Mouse (Mus musculus): ENCODE data around the gene Slc8b1. TPM values are rescaled to one million over a fixed set of nuclear protein-coding genes. Genes with fewer than 3 reads are reported as not detected.

Gene Slc8b1
- polyA plus RNA-seq, 1 experiment from 2014 or later = 3.5 TPM

GRCm38 (mm10) chr5:120568964-120569363 is 58.0 kb downstream of the Slc8b1 start:
- Histone ChIP-seq H3K9me3 (ENCODE audit: control insufficient read depth, low read length) (no peaks in the 10 kb centered on the region), H3K4me1 (ENCODE audit: control insufficient read depth, insufficient read depth, low read length) (peaks cover 66% of the 10 kb centered on the region), H3K36me3 (ENCODE audit: control insufficient read depth, insufficient read depth, low read length) (no peaks in the 10 kb centered on the region), H3K4me2 (ENCODE audit: low read depth, low read length) (0 out of 2 replicates have a peak overlapping the region, but pooled peaks have one; percentile 25), H3K27ac (replicated peaks; ENCODE audit: low read depth, low read length) (peak overlapping the region; percentile 92; the same call in 1 of the 2 replicates), H3K4me3 (ENCODE audit: low read depth, low read length) (no peak overlapping the region), H3K27me3 (replicated peaks; ENCODE audit: control insufficient read depth, insufficient read depth, low read length) (no peaks in the 10 kb centered on the region), H3K9ac (ENCODE audit: low read depth, low read length) (no peak overlapping the region)
- DNase-seq (ENCODE audit: low spot score) (no peak), ATAC-seq (ENCODE audit: low read depth) (no peak)
- 77% methylated on average over 3 of the region's 4 CpGs for WGBS

- 89% methylated on average over 3 of the region's 3 CpGs for WGBS
- H3K9me3 ChIP-seq (ENCODE audit: control insufficient read depth, low read length) = no peaks in the 10 kb centered on the region
- ATAC-seq (ENCODE audit: low read depth) (no peak), DNase-seq (ENCODE audit: low spot score) (no peak)
- H3K4me1 ChIP-seq (ENCODE audit: control insufficient read depth, insufficient read depth, low read length) = peaks cover 58% of the 10 kb centered on the region
- no peak overlapping the region for H3K4me2 ChIP-seq (ENCODE audit: low read depth, low read length)
- no peak overlapping the region for H3K27ac ChIP-seq (replicated peaks; ENCODE audit: low read depth, low read length)
- H3K9ac ChIP-seq (ENCODE audit: low read depth, low read length) = no peak overlapping the region
- no peak overlapping the region for H3K4me3 ChIP-seq (ENCODE audit: low read depth, low read length)
- H3K36me3 ChIP-seq (ENCODE audit: control insufficient read depth, insufficient read depth, low read length) = no peaks in the 10 kb centered on the region
- no peaks in the 10 kb centered on the region for H3K27me3 ChIP-seq (replicated peaks; ENCODE audit: control insufficient read depth, insufficient read depth, low read length)
Measured at GRCm38 (mm10) chr5:120569791-120570190, 58.8 kb downstream of the Slc8b1 start.

- peaks cover 53% of the 10 kb centered on the region for H3K4me1 ChIP-seq (ENCODE audit: control insufficient read depth, insufficient read depth, low read length)
- no peak for DNase-seq (ENCODE audit: low spot score)
- H3K27ac ChIP-seq (replicated peaks; ENCODE audit: low read depth, low read length) = no peak overlapping the region
- H3K9ac ChIP-seq (ENCODE audit: low read depth, low read length) = no peak overlapping the region
- no peak overlapping the region for H3K4me3 ChIP-seq (ENCODE audit: low read depth, low read length)
- no peaks in the 10 kb centered on the region for H3K27me3 ChIP-seq (replicated peaks; ENCODE audit: control insufficient read depth, insufficient read depth, low read length)
- no peaks in the 10 kb centered on the region for H3K9me3 ChIP-seq (ENCODE audit: control insufficient read depth, low read length)
- no peaks in the 10 kb centered on the region for H3K36me3 ChIP-seq (ENCODE audit: control insufficient read depth, insufficient read depth, low read length)
- 84% methylated on average over 11 of the region's 11 CpGs for WGBS
- H3K4me2 ChIP-seq (ENCODE audit: low read depth, low read length) = no peak overlapping the region
- ATAC-seq (ENCODE audit: low read depth) = no peak
Measured at GRCm38 (mm10) chr5:120570289-120570897, 59.4 kb downstream of the Slc8b1 start.

- Histone ChIP-seq H3K27ac (replicated peaks; ENCODE audit: low read depth, low read length) (peak overlapping the region; percentile 35; the same call in 1 of the 2 replicates), H3K4me1 (ENCODE audit: control insufficient read depth, insufficient read depth, low read length) (peaks cover 45% of the 10 kb centered on the region), H3K9me3 (ENCODE audit: control insufficient read depth, low read length) (no peaks in the 10 kb centered on the region), H3K36me3 (ENCODE audit: control insufficient read depth, insufficient read depth, low read length) (no peaks in the 10 kb centered on the region), H3K4me2 (ENCODE audit: low read depth, low read length) (no peak overlapping the region), H3K27me3 (replicated peaks; ENCODE audit: control insufficient read depth, insufficient read depth, low read length) (no peaks in the 10 kb centered on the region), H3K4me3 (ENCODE audit: low read depth, low read length) (no peak overlapping the region), H3K9ac (ENCODE audit: low read depth, low read length) (no peak overlapping the region)
- DNase-seq (ENCODE audit: low spot score) = peak; percentile 70
- 49% methylated on average over 14 of the region's 14 CpGs for WGBS
- ATAC-seq (ENCODE audit: low read depth) = no peak
Measured at GRCm38 (mm10) chr5:120571056-120571740, 60.2 kb downstream of the Slc8b1 start.

GRCm38 (mm10) chr5:120574469-120575063 is 63.6 kb downstream of the Slc8b1 start:
- DNase-seq (ENCODE audit: low spot score) = no peak
- no peak overlapping the region for H3K9ac ChIP-seq (ENCODE audit: low read depth, low read length)
- H3K4me1 ChIP-seq (ENCODE audit: control insufficient read depth, insufficient read depth, low read length) = peaks cover 33% of the 10 kb centered on the region
- ATAC-seq (ENCODE audit: low read depth) = no peak
- H3K4me2 ChIP-seq (ENCODE audit: low read depth, low read length) = no peak overlapping the region
- no peaks in the 10 kb centered on the region for H3K27me3 ChIP-seq (replicated peaks; ENCODE audit: control insufficient read depth, insufficient read depth, low read length)
- H3K27ac ChIP-seq (replicated peaks; ENCODE audit: low read depth, low read length) = no peak overlapping the region
- no peak overlapping the region for H3K4me3 ChIP-seq (ENCODE audit: low read depth, low read length)
- 72% methylated on average over 10 of the region's 10 CpGs for WGBS
- no peaks in the 10 kb centered on the region; the same call in 1 of the 2 replicates for H3K36me3 ChIP-seq (ENCODE audit: control insufficient read depth, insufficient read depth, low read length)
- no peaks in the 10 kb centered on the region for H3K9me3 ChIP-seq (ENCODE audit: control insufficient read depth, low read length)

GRCm38 (mm10) chr5:120576781-120577301 is 65.9 kb downstream of the Slc8b1 start:
- H3K4me1 ChIP-seq (ENCODE audit: control insufficient read depth, insufficient read depth, low read length) = peaks cover 22% of the 10 kb centered on the region
- H3K9me3 ChIP-seq (ENCODE audit: control insufficient read depth, low read length) = no peaks in the 10 kb centered on the region
- WGBS = 70% methylated on average over 11 of the region's 11 CpGs
- no peak overlapping the region for H3K4me3 ChIP-seq (ENCODE audit: low read depth, low read length)
- ATAC-seq (ENCODE audit: low read depth) (no peak), DNase-seq (ENCODE audit: low spot score) (no peak)
- H3K27me3 ChIP-seq (replicated peaks; ENCODE audit: control insufficient read depth, insufficient read depth, low read length) = no peaks in the 10 kb centered on the region
- no peak overlapping the region for H3K9ac ChIP-seq (ENCODE audit: low read depth, low read length)
- H3K4me2 ChIP-seq (ENCODE audit: low read depth, low read length) = no peak overlapping the region
- no peak overlapping the region for H3K27ac ChIP-seq (replicated peaks; ENCODE audit: low read depth, low read length)
- H3K36me3 ChIP-seq (ENCODE audit: control insufficient read depth, insufficient read depth, low read length) = peaks cover 19% of the 10 kb centered on the region; the same call in 1 of the 2 replicates

- ATAC-seq (ENCODE audit: low read depth) = peak; percentile 28; the same call in 1 of the 2 replicates
- peaks cover 30% of the 10 kb centered on the region for H3K36me3 ChIP-seq (ENCODE audit: control insufficient read depth, insufficient read depth, low read length)
- H3K27ac ChIP-seq (replicated peaks; ENCODE audit: low read depth, low read length) = peak overlapping the region; percentile 74
- DNase-seq (ENCODE audit: low spot score) = no peak
- H3K27me3 ChIP-seq (replicated peaks; ENCODE audit: control insufficient read depth, insufficient read depth, low read length) = no peaks in the 10 kb centered on the region
- no peaks in the 10 kb centered on the region for H3K9me3 ChIP-seq (ENCODE audit: control insufficient read depth, low read length)
- 37% methylated on average over 10 of the region's 10 CpGs for WGBS
- peaks cover 22% of the 10 kb centered on the region for H3K4me1 ChIP-seq (ENCODE audit: control insufficient read depth, insufficient read depth, low read length)
- no peak overlapping the region for H3K4me3 ChIP-seq (ENCODE audit: low read depth, low read length)
- 0 out of 2 replicates have a peak overlapping the region, but pooled peaks have one; percentile 8 for H3K4me2 ChIP-seq (ENCODE audit: low read depth, low read length)
- no peak overlapping the region for H3K9ac ChIP-seq (ENCODE audit: low read depth, low read length)
Measured at GRCm38 (mm10) chr5:120577935-120578441, 67.0 kb downstream of the Slc8b1 start.

- 0 out of 2 replicates have a peak overlapping the region, but pooled peaks have one; percentile 2 for H3K4me3 ChIP-seq (ENCODE audit: low read depth, low read length)
- H3K27me3 ChIP-seq (replicated peaks; ENCODE audit: control insufficient read depth, insufficient read depth, low read length) = no peaks in the 10 kb centered on the region
- peak overlapping the region; percentile 74 for H3K27ac ChIP-seq (replicated peaks; ENCODE audit: low read depth, low read length)
- DNase-seq (ENCODE audit: low spot score) (peak; percentile 79), ATAC-seq (ENCODE audit: low read depth) (peak; percentile 31; the same call in 1 of the 2 replicates)
- H3K9me3 ChIP-seq (ENCODE audit: control insufficient read depth, low read length) = no peaks in the 10 kb centered on the region
- H3K4me2 ChIP-seq (ENCODE audit: low read depth, low read length) = peak overlapping the region; percentile 8; the same call in 1 of the 2 replicates
- 18% methylated on average over 12 of the region's 12 CpGs for WGBS
- H3K36me3 ChIP-seq (ENCODE audit: control insufficient read depth, insufficient read depth, low read length) = peaks cover 36% of the 10 kb centered on the region
- H3K4me1 ChIP-seq (ENCODE audit: control insufficient read depth, insufficient read depth, low read length) = peaks cover 22% of the 10 kb centered on the region
- H3K9ac ChIP-seq (ENCODE audit: low read depth, low read length) = peak overlapping the region; percentile 26; the same call in 1 of the 2 replicates
Measured at GRCm38 (mm10) chr5:120578504-120579081, 67.6 kb downstream of the Slc8b1 start.
